8 mouse cellular contexts compared by ENCODE assay signal in the genomic region with DNA sequence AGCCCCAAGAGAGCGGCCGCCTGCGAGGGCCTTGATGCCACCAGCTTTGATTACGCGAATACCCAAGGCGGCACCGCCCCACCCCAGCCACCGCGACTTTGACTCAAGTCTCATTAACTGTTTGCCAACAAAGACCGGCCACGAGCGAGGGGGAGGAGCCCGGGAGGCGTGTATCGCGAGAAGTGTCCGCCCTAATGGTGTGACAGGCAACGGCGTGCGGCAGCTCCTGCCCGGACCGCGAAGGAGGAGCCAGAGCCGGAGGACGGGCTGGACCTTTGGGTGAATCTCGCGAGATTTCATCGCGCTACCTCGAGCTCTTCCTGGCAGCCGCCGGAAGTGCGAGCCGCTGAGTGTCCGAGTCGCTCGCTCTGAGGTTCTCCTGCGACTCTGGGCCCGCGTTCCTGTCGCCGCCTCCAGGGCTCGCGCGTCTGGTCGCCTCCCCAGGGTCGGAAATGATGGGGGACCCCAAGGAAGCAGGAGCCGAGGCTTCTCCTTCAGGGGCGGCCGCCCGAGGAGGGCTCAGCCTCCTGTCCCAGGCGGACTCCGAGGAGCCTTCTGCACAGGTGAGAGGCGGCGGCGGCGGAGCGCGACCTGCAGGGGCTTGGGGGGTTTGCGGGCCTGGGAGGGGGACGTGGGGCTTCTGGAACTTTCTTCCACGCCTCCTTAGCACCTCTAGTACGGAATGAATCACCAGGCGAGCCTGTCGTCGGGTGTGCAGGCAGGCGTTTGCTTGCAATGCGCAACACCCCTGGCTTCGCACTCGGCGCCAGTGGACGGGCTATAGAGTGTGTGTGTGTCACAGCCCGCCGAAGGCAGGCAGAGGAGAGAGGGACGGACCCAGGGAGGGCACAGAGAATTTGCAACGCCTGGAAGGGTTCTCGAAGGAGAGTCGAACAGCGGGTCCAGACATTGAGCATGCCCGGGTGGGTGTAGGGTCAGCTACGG. TPM values are rescaled to one million over a fixed set of nuclear protein-coding genes. Genes with fewer than 3 reads are reported as not detected.
DNase-seq lines count a peak whose midpoint lies in the region; ATAC-seq lines count a peak whose summit lies in the region.

A gene (plus strand): TSS at position 183 of the 945 bp plus-strand sequence.

- H3K36me3 ChIP-seq in hindbrain, embryonic 12.5 days = peaks cover 21% of the 10 kb centered on the region

- H3K27me3 ChIP-seq in hindbrain, embryonic 12.5 days = no peaks in the 10 kb centered on the region

- peaks cover 11% of the 10 kb centered on the region for H3K4me1 ChIP-seq in hindbrain, embryonic 12.5 days

- H3K4me3 ChIP-seq in hindbrain, embryonic 12.5 days = peak within 1 kb of the TSS; percentile 95

- DNase-seq in NIH3T3 (ENCODE audit: low read depth) = peak; percentile 98
- DNase-seq in cerebellum, postnatal 10 days = peak; percentile 97 to 99
- peak; percentile 97 to 98 for DNase-seq in frontal cortex, postnatal 10 days (ENCODE audit: low spot score in 2 of 2)
- peak; percentile 97 for DNase-seq in layer of hippocampus, postnatal 14 days (ENCODE audit: low spot score in 2 of 2)
- DNase-seq in lung, postnatal 14 days = peak; percentile 98
- DNase-seq in retina, adult 2 months (ENCODE audit: low read depth, low spot score) = peak; percentile 95
- peak; percentile 88 to 93 for DNase-seq in thymus, postnatal 36 days

- peak within 1 kb of the TSS; percentile 92 for H3K9ac ChIP-seq in hindbrain, embryonic 12.5 days

- ATAC-seq in hindbrain, embryonic 12.5 days (ENCODE audit: low FRiP score) = peak; percentile 98

- WGBS in hindbrain, embryonic 12.5 days = under 1% methylated on average over 81 of the region's 81 CpGs

- peak within 1 kb of the TSS; percentile 94 for H3K4me2 ChIP-seq in hindbrain, embryonic 12.5 days (replicated peaks)

- no peaks in the 10 kb centered on the region for H3K9me3 ChIP-seq in hindbrain, embryonic 12.5 days (replicated peaks)

- peak within 1 kb of the TSS; percentile 94 for H3K27ac ChIP-seq in hindbrain, embryonic 12.5 days

RNA-seq across cellular contexts. Expression of the gene that starts here (rescaled TPM):
- polyA plus RNA-seq in hindbrain, embryonic 12.5 days (2016; fragmentation: Nextera tagmentation; extraction: Ambion mirVana) = 34.4 and 34.6 TPM in 2 replicates
- 10 to 100 TPM; 27.8 to 29.4 TPM for total RNA-seq in layer of hippocampus, postnatal 14 days (2021)

Comparison
In these comparisons a context has a peak if more than half of its experiments do, and no peak if none do; other contexts are left out.
1. Peak in every context shown above with its lines: DNase-seq, ATAC-seq, H3K4me3 ChIP-seq and H3K27ac ChIP-seq.